ENCODE assay signal across 1 mouse cellular context in genomic region chr7:100178891-100179233, GRCm38 (mm10).
TF ChIP-seq lines count a peak whose summit lies in the region.

No protein-coding gene starts in this region.

TF ChIP-seq in MEL, 35 proteins besides CTCF, POLR2A, EP300 and RAD21 (continued from another document):
- TF ChIP-seq MEF2A (IDR thresholded peaks at IDR 0.05; ENCODE audit: extremely low read depth, insufficient replicate concordance, low read depth, low read length, poor library complexity, severe bottlenecking) (no peak), NRF1 (IDR thresholded peaks at IDR 0.05; ENCODE audit: insufficient read depth, low read depth, low read length, poor library complexity, severe bottlenecking) (no peak)
